ENCODE assay signal across 16 mouse cellular contexts in genomic region chr3:54570501-54570900, GRCm38 (mm10).
DNase-seq lines count a peak whose midpoint lies in the region; ATAC-seq and TF ChIP-seq lines count a peak whose summit lies in the region.
"Had no signal": no experiment of that assay in that cellular context is flagged by ENCODE, and none has a peak within 500 bp of the region (broad histone marks: within the 10 kb centered on the region; RNA-seq: fewer than 3 reads in every experiment).

No protein-coding gene starts in this region.

- 85% methylated on average over 8 of the region's 8 CpGs for WGBS in kidney, postnatal 0 days

- H3K4me3 ChIP-seq in kidney, postnatal 0 days (replicated peaks; ENCODE audit: low read depth, low read length), result no peak overlapping the region
- H3K4me3 ChIP-seq in bone marrow macrophage, adult 2 months (ENCODE audit: insufficient read depth, low read length), result no peak overlapping the region
- H3K4me3 ChIP-seq: erythroblast, embryonic 14.5 days; hindbrain, embryonic 13.5 days; neural tube, embryonic 12.5 days had no signal

- peak; percentile 27; the same call in 1 of the 2 replicates for TF ChIP-seq CTCF in kidney, postnatal 0 days (IDR thresholded peaks at IDR 0.05; ENCODE audit: low read depth)
- TF ChIP-seq CTCF in bone marrow macrophage, adult 2 months (IDR thresholded peaks at IDR 0.05; ENCODE audit: low read depth, low read length), result peak; percentile 21; the same call in 1 of the 2 replicates

- H3K9ac ChIP-seq in kidney, postnatal 0 days (ENCODE audit: low read depth, low read length), result no peak overlapping the region
- H3K9ac ChIP-seq: hindbrain, embryonic 13.5 days; neural tube, embryonic 12.5 days had no signal

- H3K27me3 ChIP-seq in kidney, postnatal 0 days (ENCODE audit: insufficient read depth, low read length), result no peaks in the 10 kb centered on the region
- H3K27me3 ChIP-seq: hindbrain, embryonic 13.5 days; neural tube, embryonic 12.5 days had no signal

- H3K27ac ChIP-seq in kidney, postnatal 0 days, result no peak overlapping the region
- H3K27ac ChIP-seq in bone marrow macrophage, adult 2 months (ENCODE audit: insufficient read depth, low read depth, low read length), result no peak overlapping the region
- H3K27ac ChIP-seq: hindbrain, embryonic 13.5 days; neural tube, embryonic 12.5 days had no signal

- H3K4me2 ChIP-seq in kidney, postnatal 0 days (ENCODE audit: low read length), result no peak overlapping the region
- H3K4me2 ChIP-seq: hindbrain, embryonic 13.5 days; neural tube, embryonic 12.5 days had no signal

- no peaks in the 10 kb centered on the region for H3K4me1 ChIP-seq in kidney, postnatal 0 days (replicated peaks; ENCODE audit: insufficient read depth, low read length)
- no peaks in the 10 kb centered on the region for H3K4me1 ChIP-seq in bone marrow macrophage, adult 2 months (ENCODE audit: control insufficient read depth, insufficient read depth, low read length)
- H3K4me1 ChIP-seq: hindbrain, embryonic 13.5 days; neural tube, embryonic 12.5 days had no signal

- TF ChIP-seq POLR2A in bone marrow macrophage, adult 2 months (IDR thresholded peaks at IDR 0.05; ENCODE audit: borderline replicate concordance, low read depth, low read length), result no peak

- H3K36me3 ChIP-seq in kidney, postnatal 0 days (ENCODE audit: insufficient read depth, low read length), result no peaks in the 10 kb centered on the region
- H3K36me3 ChIP-seq: G1E; hindbrain, embryonic 13.5 days; neural tube, embryonic 12.5 days had no signal

- intact Hi-C loops in left cerebral cortex, postnatal 10 days (cut with DNase I), result no loop called here

- no peak for DNase-seq in kidney, postnatal 0 days (ENCODE audit: low spot score)
- no peak for DNase-seq in kidney, adult 11 months
- DNase-seq in thymus, postnatal 0 days (ENCODE audit: low spot score), result peak; percentile 45
- DNase-seq in thymus, postnatal 10 days (ENCODE audit: low spot score in 2 of 2), result no peak
- peak; percentile 45 for DNase-seq in thymus, postnatal 4 days
- DNase-seq in cerebellum, postnatal 25 days, result no peak
- DNase-seq in left cerebral cortex, postnatal 10 days (ENCODE audit: extremely low spot score in 1 of 2, low spot score in 2 of 2), result no peak
- DNase-seq: cerebellum, adult 18-20 months; kidney, adult 8-10 months; lung, postnatal 4 days had no signal

- H3K9me3 ChIP-seq in kidney, postnatal 0 days (replicated peaks; ENCODE audit: low read length), result no peaks in the 10 kb centered on the region
- H3K9me3 ChIP-seq: hindbrain, embryonic 13.5 days; neural tube, embryonic 12.5 days had no signal

- no peak for ATAC-seq in kidney, postnatal 0 days (replicated peaks; ENCODE audit: low FRiP score, low read depth)
- ATAC-seq: activated CD4-positive, CD25-positive, alpha-beta regulatory T cell, adult 4 months had no signal

Comparison
In these comparisons a context has a peak if more than half of its experiments do, and no peak if none do; other contexts are left out.
1. DNase-seq: peak in thymus, postnatal 0 days (single experiment) and thymus, postnatal 4 days (single experiment); none in kidney, postnatal 0 days (single experiment), kidney, adult 11 months (single experiment), thymus, postnatal 10 days (0 of 2), cerebellum, postnatal 25 days (0 of 2) and left cerebral cortex, postnatal 10 days (0 of 2).